Mouse (Mus musculus) liver, embryonic 16.5 days (tissue): Measurements from ENCODE around the gene Snap25. TPM values are rescaled to one million over a fixed set of nuclear protein-coding genes. Genes with fewer than 3 reads are reported as not detected.
A peak's percentile ranks its signal among the peaks of the same experiment; 100 is the strongest.

Experiments used
- ATAC-seq: fragments of 200-750 bp; cut with Nextera tagmentation; 2 replicates; pipeline ENCODE4 v1.8.0; 2017; ENCODE audit warnings: low read depth, mild to moderate bottlenecking, moderate number of reproducible peaks, moderate library complexity
- H3K27ac ChIP-seq: fragments of 300-500 bp; sonication (generic); 2 replicates; pipeline ENCODE4 v1.5.1; 2014; ENCODE audit warnings: mild to moderate bottlenecking, low read length
- H3K27me3 ChIP-seq: fragments of 300-500 bp; sonication (generic); 2 replicates; pipeline ENCODE4 v1.6.1; 2014; ENCODE audit warnings: low read depth, low read length, mixed read lengths; ENCODE audit not compliant: control insufficient read depth, insufficient read depth
- H3K36me3 ChIP-seq: fragments of 300-500 bp; sonication (generic); 2 replicates; pipeline ENCODE4 v1.6.1; 2014; ENCODE audit warnings: mild to moderate bottlenecking; ENCODE audit not compliant: control insufficient read depth, insufficient read depth
- H3K4me1 ChIP-seq: fragments of 300-500 bp; sonication (generic); 2 replicates; pipeline ENCODE4 v1.6.1; 2014; ENCODE audit warnings: low read depth, low read length, mixed read lengths; ENCODE audit not compliant: control insufficient read depth
- H3K4me2 ChIP-seq: fragments of 300-500 bp; sonication (generic); 2 replicates; pipeline ENCODE4 v1.6.1; 2014; ENCODE audit warnings: low read depth, low read length, mixed read lengths
- H3K4me3 ChIP-seq: fragments of 300-500 bp; sonication (generic); 2 replicates; pipeline ENCODE4 v1.5.1; 2014; ENCODE audit warnings: low read depth, mild to moderate bottlenecking, low read length
- H3K9ac ChIP-seq: fragments of 300-500 bp; sonication (generic); 2 replicates; pipeline ENCODE4 v1.6.1; 2014; ENCODE audit warnings: low read depth, low read length
- H3K9me3 ChIP-seq: fragments of 300-500 bp; sonication (generic); replicated peaks from 2 replicates; pipeline ENCODE4 v1.6.1; 2016; ENCODE audit warnings: low read length; ENCODE audit not compliant: control insufficient read depth
- WGBS: fragments of 180-500 bp; shearing (Covaris S2); extraction: QIAGEN DNeasy Blood & Tissue Kit; methylation state at CpG from one replicate; pipeline ENCODE4 v1.1.7; 2014; ENCODE audit not compliant: insufficient replicate concordance; 5-methylcytosine and 5-hydroxymethylcytosine counted together
- polyA plus RNA-seq: library from polyadenylated mRNA; unstranded; fragments of >200 nt; fragmentation: Nextera tagmentation; extraction: Ambion mirVana; gene quantifications from 2 replicates; pipeline ENCODE4 v1.2.1, GENCODE M21; 2015

The Snap25 gene
- polyA plus RNA-seq, 1 experiment from 2014 or later, result 0.07 TPM

DNA sequence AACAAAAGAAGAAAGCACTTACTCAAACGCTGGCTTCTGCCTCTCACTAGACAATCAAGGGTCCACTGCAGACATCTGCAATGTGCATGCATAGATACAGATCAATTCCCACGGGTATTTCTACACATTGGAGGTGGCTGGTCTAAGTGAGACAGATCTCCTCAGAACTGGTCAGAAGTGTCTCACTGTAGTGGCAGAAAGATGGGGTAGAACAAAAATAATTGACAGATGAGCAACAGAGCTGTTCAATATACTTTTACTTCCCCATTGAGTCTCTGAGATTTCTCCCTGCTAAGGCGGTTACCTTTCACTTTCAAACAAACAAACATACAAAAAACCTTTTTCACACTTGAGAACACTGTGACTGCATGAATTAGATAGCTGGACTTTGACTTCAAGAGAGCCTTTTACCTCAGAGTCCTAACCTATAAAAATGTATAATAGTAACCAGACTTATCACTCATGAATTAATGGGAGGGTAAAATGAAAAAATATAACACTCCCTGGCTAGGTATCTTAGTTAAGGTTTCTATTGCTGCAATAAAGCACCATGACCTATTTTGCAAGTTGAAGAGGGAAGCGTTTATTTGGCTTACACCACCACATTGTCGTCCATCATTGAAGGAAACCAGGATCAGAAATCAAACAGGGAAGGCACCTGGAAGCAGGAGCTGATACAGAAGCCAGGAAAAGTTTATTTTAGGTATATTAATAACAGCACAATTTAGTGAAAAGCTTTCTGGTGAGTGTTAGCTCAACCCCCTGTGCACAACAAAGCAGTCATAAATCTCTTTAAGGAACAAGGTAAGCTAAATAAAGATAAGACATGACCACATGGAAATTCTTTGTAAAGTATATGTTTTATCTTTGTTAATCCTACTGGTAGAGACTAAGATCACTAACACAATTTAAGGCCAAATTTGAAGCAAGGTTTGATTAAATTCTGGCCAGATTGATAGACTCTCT is 110.8 kb downstream of the Snap25 start:
- Histone ChIP-seq H3K4me1 (no peaks in the 10 kb centered on the region), H3K4me3 (no peak overlapping the region), H3K27ac (no peak overlapping the region), H3K36me3 (no peaks in the 10 kb centered on the region), H3K9ac (no peak overlapping the region), H3K27me3 (no peaks in the 10 kb centered on the region), H3K9me3 (no peaks in the 10 kb centered on the region), H3K4me2 (no peak overlapping the region)
- 24% methylated on average over 5 of the region's 5 CpGs for WGBS
- no peak for ATAC-seq

DNA sequence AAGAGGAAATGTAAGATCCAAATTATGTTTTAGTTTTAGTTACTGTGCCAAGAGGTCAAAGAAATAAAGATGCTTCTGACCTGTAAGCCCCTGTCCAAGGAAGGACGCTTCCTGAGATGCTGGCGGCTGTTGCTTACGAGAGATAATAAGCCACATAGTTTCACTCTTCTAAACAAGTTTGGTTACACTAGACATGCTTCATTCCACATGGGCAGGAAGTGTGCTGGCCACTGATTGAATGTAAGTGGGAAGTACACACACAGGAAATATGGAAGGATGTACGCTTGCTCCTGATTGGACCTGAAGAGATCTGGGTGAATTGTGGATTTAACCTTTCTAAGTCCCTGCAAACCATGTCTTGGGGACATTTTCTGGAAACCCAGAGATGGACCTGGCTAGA is 114.4 kb downstream of the Snap25 start:
- no peaks in the 10 kb centered on the region for H3K36me3 ChIP-seq
- H3K4me1 ChIP-seq, result no peaks in the 10 kb centered on the region
- H3K9ac ChIP-seq, result no peak overlapping the region
- H3K27me3 ChIP-seq, result no peaks in the 10 kb centered on the region
- ATAC-seq, result peak; percentile 39
- H3K4me3 ChIP-seq, result no peak overlapping the region
- WGBS, result 22% methylated on average over 4 of the region's 4 CpGs
- H3K27ac ChIP-seq, result no peak overlapping the region
- no peaks in the 10 kb centered on the region for H3K9me3 ChIP-seq
- H3K4me2 ChIP-seq, result no peak overlapping the region

Other genes starting within 250 kb of the Snap25 start
- not detected in 2 replicates for gene Ankef1, start 211.5 kb upstream of the Snap25 start, polyA plus RNA-seq
- gene AL731706.2, start 172.2 kb downstream of the Snap25 start, polyA plus RNA-seq, result 14.6 and 16.3 TPM in 2 replicates
- gene Slx4ip, start 177.8 kb downstream of the Snap25 start, polyA plus RNA-seq, result 2.3 and 2.7 TPM in 2 replicates
- 13.9 TPM in 2 replicates for gene AL731706.1, start 177.9 kb downstream of the Snap25 start, polyA plus RNA-seq
- 4.0 and 5.0 TPM in 2 replicates for gene Mkks, start 177.9 kb downstream of the Snap25 start, polyA plus RNA-seq